Mouse (Mus musculus) natural killer cell, adult 2 months (primary cell): ENCODE results near the gene Hand1.

Source experiments
- DNase-seq, 2 experiments: peaks; one replicate each; pipeline ENCODE4 v3.0.0; 2022; ENCODE audit warnings: low spot score in 2 of 2

Gene Hand1

DNA sequence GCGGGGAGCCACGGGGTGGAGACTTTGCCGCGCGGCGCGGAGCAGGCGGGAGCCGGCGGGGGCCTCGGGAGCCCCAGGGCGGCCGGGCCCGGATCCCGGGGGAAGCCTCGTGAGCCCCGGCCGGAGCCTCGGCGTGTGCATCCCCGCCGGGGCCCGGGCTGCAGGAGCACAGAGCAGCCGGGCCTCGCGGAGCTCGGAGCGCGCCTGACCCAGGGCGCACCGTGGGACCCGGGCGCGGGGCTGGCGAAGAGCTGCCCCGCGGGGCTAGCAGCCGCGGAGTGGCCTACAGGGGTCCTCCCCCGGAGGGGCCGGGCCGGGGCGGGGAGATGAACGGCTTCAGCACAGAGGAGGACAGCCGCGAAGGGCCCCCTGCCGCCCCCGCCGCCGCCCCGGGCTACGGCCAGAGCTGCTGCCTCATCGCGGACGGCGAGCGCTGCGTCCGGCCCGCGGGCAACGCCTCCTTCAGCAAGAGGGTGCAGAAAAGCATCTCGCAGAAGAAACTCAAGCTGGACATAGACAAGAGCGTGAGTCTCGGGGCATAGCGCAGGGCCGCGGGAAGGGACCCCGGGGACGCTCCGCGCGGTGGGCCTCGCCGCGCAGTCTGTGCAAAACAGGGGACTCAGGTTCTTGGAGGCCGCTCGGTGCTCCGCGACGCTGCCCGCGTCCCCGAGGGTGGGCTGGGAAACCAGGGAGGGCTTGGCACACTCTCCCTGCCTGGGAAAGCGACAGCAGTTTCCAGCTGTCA lies 30.7 kb downstream of the Hand1 start:
- DNase-seq, result peak; percentile 21 to 28

DNA sequence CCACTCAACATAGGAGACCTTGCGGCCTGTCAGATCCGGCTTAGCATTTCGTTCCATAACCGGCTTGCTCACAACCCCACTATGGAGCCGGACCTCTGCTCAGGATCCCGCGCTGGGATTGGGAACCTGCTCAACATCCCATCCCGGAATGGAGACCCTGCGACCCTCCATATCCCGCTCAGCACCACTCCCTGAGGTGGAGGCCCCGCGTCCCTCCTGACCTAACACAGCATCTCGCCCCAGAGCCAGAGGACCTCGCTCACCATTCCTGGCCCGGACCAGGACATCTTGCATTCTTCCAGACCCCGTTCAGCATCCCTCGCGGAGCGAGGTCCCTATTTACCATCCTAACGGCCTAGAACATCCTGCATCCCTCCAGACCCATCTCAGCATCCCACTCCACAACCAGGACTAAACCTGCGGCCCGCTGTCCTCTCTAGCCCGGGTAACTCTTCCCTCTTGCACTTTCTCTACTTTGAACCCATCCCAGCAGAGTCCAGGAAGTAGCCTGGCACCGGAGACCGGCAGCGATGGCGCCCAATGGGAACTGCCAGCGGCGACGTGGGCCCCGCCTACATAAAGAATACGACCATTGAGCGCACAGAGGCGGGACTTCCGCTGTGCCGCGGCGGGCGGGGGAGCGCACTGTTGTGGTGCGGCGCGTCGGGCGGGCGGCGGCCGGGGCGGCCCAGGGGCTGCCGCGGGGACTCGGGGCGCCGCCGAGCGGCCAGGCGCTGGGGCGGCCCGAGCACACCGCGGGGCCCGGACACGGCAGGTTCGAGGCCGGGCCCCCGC lies 31.4 kb downstream of the Hand1 start, which contains the start of gene Sap30l:
Gene Sap30l (plus strand): TSS at position 667 of the 795 bp plus-strand sequence.
- DNase-seq, result peak; percentile 91 to 93

DNA sequence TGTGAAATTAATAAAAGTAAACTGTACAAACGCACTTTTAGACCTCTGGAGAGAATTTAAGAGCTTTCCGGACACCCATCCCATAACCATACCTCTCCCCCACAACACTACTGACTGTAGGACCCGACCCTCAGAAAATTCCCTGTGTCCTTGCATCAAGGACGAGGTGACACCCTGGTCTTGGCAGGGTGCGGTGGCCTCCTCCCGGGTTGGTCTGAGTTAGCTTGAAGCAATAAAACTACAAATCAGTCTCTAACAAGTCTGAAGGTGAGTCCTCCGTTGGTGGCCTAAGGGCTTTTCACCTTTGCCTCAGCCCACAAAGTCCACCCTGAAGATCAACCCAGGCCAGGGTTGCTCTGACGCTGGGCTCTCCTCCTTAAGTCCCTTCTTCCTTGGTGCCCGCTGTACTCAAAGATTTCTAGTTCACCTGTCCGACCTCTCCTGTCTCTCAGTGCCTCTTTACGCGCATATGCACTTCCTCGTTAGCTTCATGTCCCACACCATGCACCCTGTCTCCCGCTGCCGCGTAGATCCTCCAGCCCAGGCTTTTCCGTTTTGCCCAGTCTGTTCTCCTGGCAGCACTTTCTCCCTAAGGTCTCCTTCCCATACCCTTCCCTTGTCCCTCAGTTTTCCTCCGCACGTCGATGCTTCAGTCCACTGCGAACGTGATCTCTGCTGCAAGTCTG lies 32.2 kb downstream of the Hand1 start:
- peak in 1 of 2 experiments; percentile 20 for DNase-seq

DNA sequence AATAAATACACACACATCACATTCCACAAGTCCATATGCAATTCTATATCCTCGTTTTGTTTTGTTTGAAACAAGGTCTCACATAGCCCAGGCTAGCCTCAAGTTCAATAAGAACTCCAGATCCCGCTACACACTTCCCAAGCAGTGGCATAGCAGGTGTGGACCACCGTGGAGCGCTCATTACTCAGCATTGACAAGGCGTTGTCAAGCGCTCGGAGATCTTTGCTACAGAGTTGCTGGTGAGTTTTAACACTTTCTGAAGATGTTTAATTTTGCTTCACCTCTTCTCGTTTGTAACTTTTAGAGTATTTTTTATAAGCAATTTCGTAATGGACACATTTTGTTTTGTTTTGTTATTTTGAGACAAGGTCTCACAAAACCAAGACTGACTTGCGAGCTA lies 33.2 kb downstream of the Hand1 start:
- no peak for DNase-seq

DNA sequence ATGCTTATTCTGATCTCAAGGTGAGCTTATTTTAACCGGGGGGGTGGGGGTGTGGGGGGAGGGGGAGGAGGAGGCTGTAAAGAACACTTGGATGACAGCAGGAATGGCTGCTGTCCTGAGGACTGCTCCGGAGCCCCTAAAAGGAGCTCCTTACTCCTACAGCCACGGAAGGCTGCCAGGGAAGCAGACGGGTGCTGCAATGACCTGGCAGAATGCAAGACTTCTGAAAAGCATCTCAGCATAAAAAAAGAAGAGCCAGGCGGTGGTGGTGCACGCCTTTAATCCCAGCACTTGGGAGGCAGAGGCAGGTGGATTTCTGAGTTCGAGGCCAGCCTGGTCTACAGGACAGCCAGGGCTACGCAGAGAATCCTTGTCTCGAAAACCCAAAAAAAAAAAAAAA lies 34.8 kb downstream of the Hand1 start:
- no peak for DNase-seq

DNA sequence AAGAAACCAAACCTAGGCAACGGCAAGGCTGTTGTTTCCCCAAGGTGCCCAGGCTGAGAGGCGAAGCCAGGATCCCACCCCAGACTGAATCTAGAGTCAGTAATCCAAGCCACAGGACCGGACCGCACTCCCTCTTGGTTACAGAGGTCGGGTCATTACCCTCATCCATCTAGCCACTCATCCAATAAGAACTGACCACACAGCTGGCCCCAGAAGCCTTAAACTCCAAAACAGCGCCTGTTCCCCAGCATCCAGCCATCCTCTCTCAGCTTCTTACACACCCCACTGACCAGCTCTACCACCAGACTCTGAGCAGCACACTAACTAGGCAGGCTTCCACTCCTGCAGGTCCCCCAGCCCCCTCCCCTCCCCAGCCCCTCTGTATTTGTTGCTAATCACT lies 37.5 kb downstream of the Hand1 start:
- no peak for DNase-seq

DNA sequence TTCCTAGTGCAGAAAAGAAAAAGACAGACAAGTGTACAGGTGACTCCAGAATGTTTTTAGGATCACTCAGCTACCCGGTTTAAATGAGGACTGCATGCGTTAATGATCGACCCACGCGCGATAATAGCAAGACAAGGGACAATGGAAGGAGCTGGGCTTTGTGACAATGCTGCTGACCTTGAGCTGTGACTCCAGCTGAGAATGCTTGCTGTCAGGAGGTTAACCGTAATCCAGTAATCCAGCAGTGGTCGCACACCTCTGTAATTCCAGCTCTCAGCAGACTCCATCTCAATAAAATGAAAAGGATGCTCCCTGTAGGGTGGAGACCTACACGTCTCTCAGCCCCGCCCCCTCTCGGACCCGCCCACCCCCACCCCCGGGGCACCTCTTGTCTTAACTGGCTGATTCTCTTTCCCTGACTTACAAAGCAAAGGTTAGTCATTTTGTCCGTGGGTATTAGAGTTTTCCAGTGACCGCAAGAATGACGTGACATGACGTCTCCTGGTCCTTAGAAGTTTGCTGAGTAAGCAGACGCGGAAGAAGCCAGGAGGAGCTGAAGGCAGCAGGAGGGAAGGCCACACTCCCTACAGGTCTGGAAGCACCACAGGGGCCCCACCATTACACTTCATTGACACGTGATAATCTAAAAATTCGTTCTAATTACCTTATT lies 41.6 kb downstream of the Hand1 start:
- DNase-seq, result no peak

DNA sequence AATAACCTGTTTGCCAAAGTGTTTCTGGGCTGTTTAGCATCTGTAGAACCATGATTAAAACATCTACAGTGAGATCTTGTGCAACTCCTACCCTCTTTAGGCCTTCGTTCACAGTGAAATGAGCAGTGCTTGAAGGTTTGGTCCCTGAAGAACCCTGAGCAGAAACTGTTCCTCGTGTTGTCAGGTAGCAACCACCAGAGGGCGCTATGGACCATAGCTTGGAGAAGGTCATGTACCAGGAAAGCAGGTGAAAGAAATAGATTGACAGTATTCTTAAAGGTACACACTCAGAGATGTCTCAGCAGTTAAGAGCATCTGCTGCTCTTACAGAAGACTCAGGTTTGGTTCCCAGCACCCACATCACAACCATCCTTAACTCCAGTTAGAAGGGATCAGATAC lies 44.7 kb downstream of the Hand1 start:
- DNase-seq, result peak; percentile 49 to 74

DNA sequence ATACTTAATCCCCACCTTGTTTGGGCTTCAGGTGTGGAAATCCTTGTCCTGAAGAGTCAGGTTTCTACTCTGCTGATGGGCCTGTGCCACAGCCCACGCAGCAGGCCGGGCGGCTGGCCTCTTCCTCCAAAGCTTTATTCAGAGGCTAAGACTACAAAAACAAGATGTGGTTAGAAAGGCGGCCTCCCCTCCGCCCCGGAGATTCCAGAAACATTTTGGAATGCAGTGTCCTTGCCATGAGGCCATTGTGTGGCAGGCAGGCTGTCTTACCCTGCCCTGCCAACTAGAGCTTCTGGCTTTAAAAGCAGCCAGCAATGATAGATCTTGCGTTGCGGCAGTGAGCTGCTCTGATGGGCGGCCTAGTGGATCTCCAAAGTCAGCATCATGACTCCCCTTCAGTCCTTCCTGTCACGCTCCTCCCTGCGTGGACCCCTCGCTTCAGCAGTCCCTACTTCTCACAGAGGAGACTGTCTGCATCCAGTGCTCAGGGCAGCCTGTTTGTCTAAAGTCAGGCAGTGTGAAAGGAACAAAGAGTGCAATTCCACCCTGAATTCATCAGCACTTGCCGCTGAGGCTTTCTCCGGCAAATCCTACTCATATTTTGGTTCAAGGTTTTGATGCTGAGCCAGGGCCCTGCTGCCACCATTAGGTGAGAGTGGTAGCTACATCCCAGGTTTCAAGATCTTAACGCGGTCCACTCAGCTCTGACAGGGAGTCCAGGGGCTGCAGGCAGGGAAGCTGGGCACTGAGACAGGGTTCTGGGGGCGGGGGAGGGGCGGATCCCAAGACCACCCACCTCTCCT lies 45.8 kb downstream of the Hand1 start:
- no peak for DNase-seq

DNA sequence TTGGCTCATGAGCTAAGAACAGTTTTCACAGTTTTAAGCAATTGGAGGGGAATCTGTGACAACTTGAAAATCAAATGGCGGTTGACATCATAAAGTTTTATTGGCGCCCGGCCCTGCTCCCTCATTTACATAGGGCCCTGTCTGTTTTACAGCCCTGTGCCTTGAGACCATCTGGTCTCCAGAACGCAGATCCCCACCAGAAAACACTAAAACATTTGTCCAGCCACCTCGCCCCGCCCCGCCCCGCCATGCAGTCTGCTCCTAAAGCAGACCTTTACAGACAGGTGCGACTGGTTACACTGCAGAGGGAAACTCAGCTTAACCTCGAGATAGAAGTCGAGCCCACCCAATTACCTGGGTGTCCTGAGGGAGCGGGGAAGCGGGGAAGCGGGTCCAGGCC lies 52.8 kb downstream of the Hand1 start:
- DNase-seq, result no peak
